Mouse (Mus musculus): ENCODE results near the gene Arid4a. TPM values are rescaled to one million over a fixed set of nuclear protein-coding genes. Genes with fewer than 3 reads are reported as not detected.
"Not testable (repeated sequence)": the region's sequence is repeated elsewhere in the genome, so short reads cannot be mapped to it uniquely, and the experiment has no call there.

The Arid4a gene
- polyA plus RNA-seq, 1 experiment from 2014 or later: 44.7 TPM

DNA sequence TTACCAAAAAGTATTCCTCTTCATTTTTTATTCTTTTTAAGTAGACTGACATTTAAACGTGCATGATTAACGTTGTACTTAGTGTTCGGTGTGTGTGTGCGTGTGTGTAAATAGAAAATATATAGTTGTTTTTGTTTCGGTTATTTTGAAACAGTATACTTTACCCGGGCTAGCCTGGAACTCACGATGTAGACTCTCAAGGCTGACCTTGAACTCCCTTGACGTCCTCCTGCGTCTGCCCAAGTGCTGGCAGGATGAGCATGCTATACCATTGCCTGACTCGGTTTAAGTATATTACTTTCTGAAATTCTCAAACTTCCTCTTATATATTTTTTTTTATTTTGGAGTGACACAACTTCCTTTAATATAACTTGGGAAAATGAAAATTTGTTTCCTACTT lies 2.0 kb downstream of the Arid4a start:
- DNase-seq (no peak), ATAC-seq (ENCODE audit: low FRiP score, low TSS enrichment) (no peak)
- Histone ChIP-seq H3K27me3 (ENCODE audit: control insufficient read depth, insufficient read depth, low read length) (no peaks in the 10 kb centered on the region), H3K4me3 (replicated peaks; ENCODE audit: low read depth, low read length) (no peak overlapping the region), H3K9me3 (ENCODE audit: control insufficient read depth, low read length) (no peaks in the 10 kb centered on the region), H3K4me1 (ENCODE audit: control insufficient read depth, insufficient read depth, low read length) (peaks cover 18% of the 10 kb centered on the region), H3K9ac (replicated peaks; ENCODE audit: low read length) (no peak overlapping the region), H3K4me2 (ENCODE audit: low read length) (no peak overlapping the region), H3K36me3 (ENCODE audit: control insufficient read depth, insufficient read depth, low read length) (peaks cover 32% of the 10 kb centered on the region), H3K27ac (replicated peaks; ENCODE audit: low read depth, low read length) (no peak overlapping the region)
- WGBS: 87% methylated on average over 10 of the region's 10 CpGs

GRCm38 (mm10) chr12:71019211-71019610 lies 3.4 kb downstream of the Arid4a start:
- Histone ChIP-seq H3K9me3 (ENCODE audit: control insufficient read depth, low read length) (no peaks in the 10 kb centered on the region), H3K27me3 (ENCODE audit: control insufficient read depth, insufficient read depth, low read length) (no peaks in the 10 kb centered on the region), H3K27ac (replicated peaks; ENCODE audit: low read depth, low read length) (no peak overlapping the region), H3K4me1 (ENCODE audit: control insufficient read depth, insufficient read depth, low read length) (peaks cover 7% of the 10 kb centered on the region), H3K36me3 (ENCODE audit: control insufficient read depth, insufficient read depth, low read length) (peaks cover 41% of the 10 kb centered on the region), H3K4me3 (replicated peaks; ENCODE audit: low read depth, low read length) (no peak overlapping the region), H3K9ac (replicated peaks; ENCODE audit: low read length) (no peak overlapping the region), H3K4me2 (ENCODE audit: low read length) (no peak overlapping the region)
- 91% methylated on average over 8 of the region's 8 CpGs for WGBS
- DNase-seq: no peak
- ATAC-seq (ENCODE audit: low FRiP score, low TSS enrichment): no peak

- WGBS: 95% methylated on average over 10 of the region's 10 CpGs
- Histone ChIP-seq H3K27me3 (ENCODE audit: control insufficient read depth, insufficient read depth, low read length) (no peaks in the 10 kb centered on the region), H3K4me3 (replicated peaks; ENCODE audit: low read depth, low read length) (no peak overlapping the region), H3K4me2 (ENCODE audit: low read length) (no peak overlapping the region), H3K9ac (replicated peaks; ENCODE audit: low read length) (no peak overlapping the region), H3K9me3 (ENCODE audit: control insufficient read depth, low read length) (no peaks in the 10 kb centered on the region), H3K36me3 (ENCODE audit: control insufficient read depth, insufficient read depth, low read length) (peaks cover 82% of the 10 kb centered on the region), H3K27ac (replicated peaks; ENCODE audit: low read depth, low read length) (no peak overlapping the region), H3K4me1 (ENCODE audit: control insufficient read depth, insufficient read depth, low read length) (no peaks in the 10 kb centered on the region)
- DNase-seq: no peak
- no peak for ATAC-seq (ENCODE audit: low FRiP score, low TSS enrichment)
These were observed 8.6 kb downstream of the Arid4a start for GRCm38 (mm10) chr12:71024411-71024810.

DNA sequence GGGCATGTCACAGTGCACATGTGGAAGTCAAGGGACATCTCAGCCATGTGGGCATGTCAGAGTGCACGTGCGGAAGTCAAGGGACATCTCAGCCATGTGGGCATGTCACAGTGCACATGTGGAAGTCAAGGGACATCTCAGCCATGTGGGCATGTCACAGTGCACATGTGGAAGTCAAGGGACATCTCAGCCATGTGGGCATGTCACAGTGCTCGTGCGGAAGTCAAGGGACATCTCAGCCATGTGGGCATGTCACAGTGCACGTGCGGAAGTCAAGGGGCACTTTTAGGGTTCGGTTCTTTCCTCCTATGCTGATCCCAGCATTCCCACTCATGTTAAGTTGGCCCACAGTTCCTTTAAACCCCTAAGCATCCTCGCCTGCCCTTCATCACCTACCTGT lies 12.5 kb downstream of the Arid4a start:
- WGBS: 94% methylated on average over 8 of the region's 8 CpGs
- H3K27me3 ChIP-seq (ENCODE audit: control insufficient read depth, insufficient read depth, low read length); H3K4me3 ChIP-seq (replicated peaks; ENCODE audit: low read depth, low read length); ATAC-seq (ENCODE audit: low FRiP score, low TSS enrichment); H3K4me1 ChIP-seq (ENCODE audit: control insufficient read depth, insufficient read depth, low read length); H3K9ac ChIP-seq (replicated peaks; ENCODE audit: low read length); H3K27ac ChIP-seq (replicated peaks; ENCODE audit: low read depth, low read length); H3K9me3 ChIP-seq (ENCODE audit: control insufficient read depth, low read length); H3K4me2 ChIP-seq (ENCODE audit: low read length); DNase-seq: not testable (repeated sequence)
- peaks cover 72% of the 10 kb centered on the region for H3K36me3 ChIP-seq (ENCODE audit: control insufficient read depth, insufficient read depth, low read length)

DNA sequence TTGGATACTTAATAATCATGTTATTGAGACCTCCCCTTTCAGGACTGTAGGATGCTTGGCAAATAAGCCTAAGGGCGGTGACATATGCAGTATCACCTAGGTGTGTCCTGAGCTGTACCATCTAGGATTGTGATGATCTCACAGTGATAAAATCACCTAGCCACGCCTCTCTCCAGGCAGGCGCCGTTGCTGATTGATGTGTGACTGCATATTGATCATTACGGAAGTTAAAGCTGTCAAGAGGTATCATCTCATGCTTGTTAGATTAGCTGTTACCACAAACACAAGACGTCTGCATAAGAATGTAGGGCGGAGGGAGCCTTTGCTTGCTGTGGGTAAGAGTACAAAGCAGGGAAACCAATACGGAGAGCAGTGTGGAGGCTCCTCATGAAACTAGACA lies 14.5 kb downstream of the Arid4a start:
- Histone ChIP-seq H3K27ac (replicated peaks; ENCODE audit: low read depth, low read length) (no peak overlapping the region), H3K9ac (replicated peaks; ENCODE audit: low read length) (no peak overlapping the region), H3K4me2 (ENCODE audit: low read length) (no peak overlapping the region), H3K4me1 (ENCODE audit: control insufficient read depth, insufficient read depth, low read length) (no peaks in the 10 kb centered on the region), H3K36me3 (ENCODE audit: control insufficient read depth, insufficient read depth, low read length) (peaks cover 53% of the 10 kb centered on the region), H3K27me3 (ENCODE audit: control insufficient read depth, insufficient read depth, low read length) (no peaks in the 10 kb centered on the region), H3K4me3 (replicated peaks; ENCODE audit: low read depth, low read length) (no peak overlapping the region), H3K9me3 (ENCODE audit: control insufficient read depth, low read length) (no peaks in the 10 kb centered on the region)
- DNase-seq (no peak), ATAC-seq (ENCODE audit: low FRiP score, low TSS enrichment) (no peak)
- 89% methylated on average over 8 of the region's 8 CpGs for WGBS

DNA sequence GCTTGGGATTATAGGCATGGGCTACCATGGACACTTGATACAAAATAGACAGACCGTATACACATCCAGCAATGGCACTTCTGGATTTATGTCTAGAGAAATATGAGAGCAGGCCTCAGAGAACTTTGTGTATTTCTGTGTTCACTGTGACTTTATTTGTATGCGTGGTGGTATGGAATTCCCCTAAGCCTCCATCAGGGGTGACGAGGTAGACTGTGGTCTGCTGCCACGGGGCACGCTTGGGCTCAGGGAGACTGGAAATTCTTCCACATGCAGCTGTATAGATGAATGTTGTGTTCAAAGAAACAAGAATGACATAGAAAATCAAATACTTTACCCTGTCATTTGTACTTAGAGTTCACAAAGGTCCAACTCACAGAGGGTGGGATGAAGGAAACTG lies 14.9 kb downstream of the Arid4a start:
- H3K4me3 ChIP-seq (replicated peaks; ENCODE audit: low read depth, low read length): no peak overlapping the region
- no peaks in the 10 kb centered on the region for H3K27me3 ChIP-seq (ENCODE audit: control insufficient read depth, insufficient read depth, low read length)
- H3K27ac ChIP-seq (replicated peaks; ENCODE audit: low read depth, low read length): no peak overlapping the region
- no peaks in the 10 kb centered on the region for H3K4me1 ChIP-seq (ENCODE audit: control insufficient read depth, insufficient read depth, low read length)
- no peak for DNase-seq
- no peak overlapping the region for H3K9ac ChIP-seq (replicated peaks; ENCODE audit: low read length)
- WGBS: 94% methylated on average over 5 of the region's 5 CpGs
- no peak overlapping the region for H3K4me2 ChIP-seq (ENCODE audit: low read length)
- no peak for ATAC-seq (ENCODE audit: low FRiP score, low TSS enrichment)
- H3K36me3 ChIP-seq (ENCODE audit: control insufficient read depth, insufficient read depth, low read length): peaks cover 48% of the 10 kb centered on the region
- H3K9me3 ChIP-seq (ENCODE audit: control insufficient read depth, low read length): no peaks in the 10 kb centered on the region

GRCm38 (mm10) chr12:71035826-71036225 lies 20.0 kb downstream of the Arid4a start:
- ATAC-seq (ENCODE audit: low FRiP score, low TSS enrichment) (no peak), DNase-seq (no peak)
- Histone ChIP-seq H3K4me3 (replicated peaks; ENCODE audit: low read depth, low read length) (no peak overlapping the region), H3K27ac (replicated peaks; ENCODE audit: low read depth, low read length) (no peak overlapping the region), H3K9me3 (ENCODE audit: control insufficient read depth, low read length) (no peaks in the 10 kb centered on the region), H3K4me2 (ENCODE audit: low read length) (no peak overlapping the region), H3K27me3 (ENCODE audit: control insufficient read depth, insufficient read depth, low read length) (no peaks in the 10 kb centered on the region), H3K4me1 (ENCODE audit: control insufficient read depth, insufficient read depth, low read length) (no peaks in the 10 kb centered on the region), H3K36me3 (ENCODE audit: control insufficient read depth, insufficient read depth, low read length) (peaks cover 44% of the 10 kb centered on the region), H3K9ac (replicated peaks; ENCODE audit: low read length) (no peak overlapping the region)
- 90% methylated on average over 4 of the region's 4 CpGs for WGBS

- no peak overlapping the region for H3K27ac ChIP-seq (replicated peaks; ENCODE audit: low read depth, low read length)
- H3K4me1 ChIP-seq (ENCODE audit: control insufficient read depth, insufficient read depth, low read length): no peaks in the 10 kb centered on the region
- H3K4me2 ChIP-seq (ENCODE audit: low read length): no peak overlapping the region
- no peaks in the 10 kb centered on the region for H3K27me3 ChIP-seq (ENCODE audit: control insufficient read depth, insufficient read depth, low read length)
- H3K36me3 ChIP-seq (ENCODE audit: control insufficient read depth, insufficient read depth, low read length): peaks cover 47% of the 10 kb centered on the region
- H3K4me3 ChIP-seq (replicated peaks; ENCODE audit: low read depth, low read length): no peak overlapping the region
- no peaks in the 10 kb centered on the region for H3K9me3 ChIP-seq (ENCODE audit: control insufficient read depth, low read length)
- 93% methylated on average over 12 of the region's 12 CpGs for WGBS
- no peak for DNase-seq
- no peak overlapping the region for H3K9ac ChIP-seq (replicated peaks; ENCODE audit: low read length)
- ATAC-seq (ENCODE audit: low FRiP score, low TSS enrichment): no peak
These were observed 21.1 kb downstream of the Arid4a start for GRCm38 (mm10) chr12:71036729-71037404.

- 94% methylated on average over 7 of the region's 7 CpGs for WGBS
- DNase-seq: no peak
These were observed 24.7 kb downstream of the Arid4a start for GRCm38 (mm10) chr12:71040462-71040861.

More at GRCm38 (mm10) chr12:71040462-71040861, 24.7 kb downstream of the Arid4a start:
- Histone ChIP-seq H3K27me3 (ENCODE audit: control insufficient read depth, insufficient read depth, low read length) (no peaks in the 10 kb centered on the region), H3K4me3 (replicated peaks; ENCODE audit: low read depth, low read length) (no peak overlapping the region), H3K36me3 (ENCODE audit: control insufficient read depth, insufficient read depth, low read length) (peaks cover 51% of the 10 kb centered on the region), H3K9ac (replicated peaks; ENCODE audit: low read length) (no peak overlapping the region), H3K4me2 (ENCODE audit: low read length) (no peak overlapping the region), H3K27ac (replicated peaks; ENCODE audit: low read depth, low read length) (no peak overlapping the region), H3K4me1 (ENCODE audit: control insufficient read depth, insufficient read depth, low read length) (no peaks in the 10 kb centered on the region), H3K9me3 (ENCODE audit: control insufficient read depth, low read length) (no peaks in the 10 kb centered on the region)
- ATAC-seq (ENCODE audit: low FRiP score, low TSS enrichment): no peak
